Comparison of ENCODE assay signal across 8 mouse cellular contexts in the genomic region with DNA sequence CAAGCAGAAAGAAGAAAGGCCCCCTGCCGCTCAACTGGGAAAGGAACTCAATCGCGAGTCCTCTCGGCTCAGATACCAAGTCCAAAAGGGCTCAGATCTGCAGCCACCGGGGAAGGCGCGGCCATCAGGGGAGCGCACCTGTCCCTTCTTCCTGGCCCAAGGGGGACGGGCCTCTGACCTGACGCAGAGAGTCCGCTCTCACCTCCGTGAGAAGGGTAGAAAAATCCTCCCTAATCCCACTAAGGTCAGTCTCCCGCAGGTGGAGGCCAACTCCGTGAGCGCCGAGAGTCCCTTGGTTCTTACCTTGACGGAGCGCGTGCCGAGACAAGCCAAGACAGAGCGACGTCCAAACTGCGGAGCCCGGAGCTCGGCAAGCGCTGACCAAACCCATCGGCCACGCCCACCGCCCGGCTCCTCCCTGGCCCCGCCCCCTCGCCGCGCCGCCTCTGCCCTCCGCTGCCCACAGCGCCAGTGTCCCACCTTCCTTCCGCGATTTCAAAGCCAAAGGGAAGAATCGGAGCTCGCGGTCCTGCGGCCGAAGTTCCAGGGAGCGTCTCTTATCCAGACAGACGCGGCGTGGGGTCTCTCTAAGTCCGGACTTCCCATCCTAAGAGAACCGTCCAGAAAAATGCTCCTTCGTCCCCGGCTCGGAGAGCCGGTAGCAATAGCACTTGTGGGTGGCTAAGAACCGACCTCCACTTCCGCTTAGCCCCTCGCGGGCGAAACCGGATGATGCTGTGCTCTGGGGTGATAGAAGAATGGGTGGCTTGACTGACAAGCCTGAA. TPM values are rescaled to one million over a fixed set of nuclear protein-coding genes. Genes with fewer than 3 reads are reported as not detected.
DNase-seq lines count a peak whose midpoint lies in the region; ATAC-seq and TF ChIP-seq lines count a peak whose summit lies in the region.

Gene Tec (minus strand): TSS at position 393 of the 785 bp plus-strand sequence.

- DNase-seq in MEL (ENCODE audit: low read depth, low spot score), result peak; percentile 92
- peak; percentile 83 for DNase-seq in cerebellum, adult 8-10 months
- peak; percentile 54 for DNase-seq in forebrain, postnatal 0 days
- DNase-seq in heart, postnatal 4 days, result peak; percentile 96
- DNase-seq in layer of hippocampus, adult 9-11 months, result peak; percentile 72
- peak; percentile 92 for DNase-seq in lung, postnatal 0 days (ENCODE audit: low spot score)
- DNase-seq in ovary, postnatal 10 days (ENCODE audit: low spot score), result peak; percentile 74
- DNase-seq in thymus, postnatal 10 days (ENCODE audit: low spot score in 2 of 2), result peak; percentile 67 to 81

- peak; percentile 88 for ATAC-seq in forebrain, postnatal 0 days
- ATAC-seq in lung, postnatal 0 days, result peak; percentile 98

- no peaks in the 10 kb centered on the region for H3K9me3 ChIP-seq in MEL (replicated peaks; ENCODE audit: insufficient read depth, low read length)
- no peaks in the 10 kb centered on the region for H3K9me3 ChIP-seq in forebrain, postnatal 0 days (ENCODE audit: low read length)
- H3K9me3 ChIP-seq in lung, postnatal 0 days (ENCODE audit: low read length), result no peaks in the 10 kb centered on the region

- peaks cover 15 to 36% of the 10 kb centered on the region in 2 experiments for H3K4me1 ChIP-seq in MEL (ENCODE audit: control insufficient read depth in 1 of 2, insufficient read depth in 2 of 2, low read length in 2 of 2)
- peaks cover 5% of the 10 kb centered on the region; the same call in 1 of the 2 replicates for H3K4me1 ChIP-seq in forebrain, postnatal 0 days (ENCODE audit: insufficient read depth)
- no peaks in the 10 kb centered on the region for H3K4me1 ChIP-seq in lung, postnatal 0 days (ENCODE audit: insufficient read depth, low read depth, low read length)

- peak; percentile 54 to 93; a peak in 3 of 4 replicates for TF ChIP-seq POLR2A in MEL (IDR thresholded peaks at IDR 0.05; ENCODE audit: control insufficient read depth in 1 of 2, insufficient read depth in 1 of 2, low read depth in 1 of 2, low read length in 2 of 2, poor library complexity in 1 of 2)

- 0 out of 6 replicates have a peak, but pooled peaks of 1 of the 3 experiments have one; percentile 0 for TF ChIP-seq CTCF in MEL (IDR thresholded peaks at IDR 0.05 in 2 of 3, conservative IDR thresholded peaks at IDR 0.05 in 1 of 3; ENCODE audit: control insufficient read depth in 1 of 3, insufficient read depth in 1 of 3, low read depth in 2 of 3, low read length in 3 of 3, poor library complexity in 1 of 3, severe bottlenecking in 1 of 3)
- no peak for TF ChIP-seq CTCF in forebrain, postnatal 0 days (IDR thresholded peaks at IDR 0.05; ENCODE audit: low read depth)
- peak; percentile 26 for TF ChIP-seq CTCF in lung, postnatal 0 days (IDR thresholded peaks at IDR 0.05)

- peak within 1 kb of the TSS; percentile 64 to 68 for H3K4me3 ChIP-seq in MEL (ENCODE audit: control insufficient read depth in 1 of 2, insufficient read depth in 1 of 2, low read depth in 2 of 2, low read length in 2 of 2)
- peak within 1 kb of the TSS; percentile 47 for H3K4me3 ChIP-seq in forebrain, postnatal 0 days (ENCODE audit: low read depth, low read length)
- H3K4me3 ChIP-seq in lung, postnatal 0 days (ENCODE audit: low read depth, low read length), result peak within 1 kb of the TSS; percentile 54

- H3K27ac ChIP-seq in MEL (ENCODE audit: control insufficient read depth, low read depth, low read length), result peak within 1 kb of the TSS; percentile 83
- no peak within 1 kb of the TSS for H3K27ac ChIP-seq in forebrain, postnatal 0 days (ENCODE audit: low read depth, low read length)
- H3K27ac ChIP-seq in lung, postnatal 0 days (ENCODE audit: low read length), result peak within 1 kb of the TSS; percentile 47; the same call in 1 of the 2 replicates

- peaks cover 48% of the 10 kb centered on the region for H3K79me2 ChIP-seq in MEL (ENCODE audit: control insufficient read depth, insufficient read depth, low read length, poor library complexity)

- H3K27me3 ChIP-seq in MEL (ENCODE audit: control insufficient read depth in 1 of 2, insufficient read depth in 2 of 2, low read length in 2 of 2), result no peaks in the 10 kb centered on the region
- peaks cover 14% of the 10 kb centered on the region; the same call in 1 of the 2 replicates for H3K27me3 ChIP-seq in forebrain, postnatal 0 days (ENCODE audit: insufficient read depth, low read length)
- H3K27me3 ChIP-seq in lung, postnatal 0 days (replicated peaks; ENCODE audit: insufficient read depth, low read length), result no peaks in the 10 kb centered on the region

- H3K36me3 ChIP-seq in MEL (ENCODE audit: control insufficient read depth in 1 of 2, insufficient read depth in 2 of 2, low read length in 2 of 2), result peaks cover 0 to 41% of the 10 kb centered on the region in 2 experiments; a peak in 2 of 4 replicates
- H3K36me3 ChIP-seq in forebrain, postnatal 0 days (ENCODE audit: insufficient read depth), result no peaks in the 10 kb centered on the region
- H3K36me3 ChIP-seq in lung, postnatal 0 days (ENCODE audit: insufficient read depth, low read length), result no peaks in the 10 kb centered on the region

- TF ChIP-seq RAD21 in MEL (IDR thresholded peaks at IDR 0.05; ENCODE audit: low read depth, low read length), result no peak

- H3K4me2 ChIP-seq in forebrain, postnatal 0 days (ENCODE audit: low read depth), result peak within 1 kb of the TSS; percentile 93
- H3K4me2 ChIP-seq in lung, postnatal 0 days (replicated peaks; ENCODE audit: low read depth, low read length), result peak within 1 kb of the TSS; percentile 92

- TF ChIP-seq EP300 in MEL (IDR thresholded peaks at IDR 0.05; ENCODE audit: low read depth in 1 of 2, low read length in 2 of 2), result peak in 1 of 2 experiments; percentile 24; a peak in 1 of 4 replicates
- no peak for TF ChIP-seq EP300 in lung, postnatal 0 days (IDR thresholded peaks at IDR 0.05)

- peak within 1 kb of the TSS; percentile 75 for H3K9ac ChIP-seq in MEL (ENCODE audit: control insufficient read depth, low read depth, low read length, poor library complexity, severe bottlenecking)
- H3K9ac ChIP-seq in forebrain, postnatal 0 days, result peak within 1 kb of the TSS; percentile 40
- peak within 1 kb of the TSS; percentile 24; the same call in 1 of the 2 replicates for H3K9ac ChIP-seq in lung, postnatal 0 days (replicated peaks; ENCODE audit: low read depth)

- WGBS in forebrain, postnatal 0 days, result under 1% methylated on average over 54 of the region's 60 CpGs
- WGBS in lung, postnatal 0 days, result 1% methylated on average over 60 of the region's 60 CpGs

TF ChIP-seq in MEL, 35 proteins besides CTCF, POLR2A, EP300 and RAD21 (continues in another document):
- no peak for TF ChIP-seq MYB (IDR thresholded peaks at IDR 0.05; ENCODE audit: low read depth, low read length)
- TF ChIP-seq SMC3 (IDR thresholded peaks at IDR 0.05; ENCODE audit: low read depth, low read length), result no peak
- TF ChIP-seq USF1 (IDR thresholded peaks at IDR 0.05; ENCODE audit: low read depth, low read length), result no peak; the same call in 1 of the 2 replicates
- TF ChIP-seq POLR2AphosphoS2 (IDR thresholded peaks at IDR 0.05; ENCODE audit: low read length), result peak; percentile 84; the same call in 1 of the 2 replicates
- TF ChIP-seq MEF2A (IDR thresholded peaks at IDR 0.05; ENCODE audit: extremely low read depth, insufficient replicate concordance, low read depth, low read length, poor library complexity, severe bottlenecking), result no peak
- TF ChIP-seq MAX (IDR thresholded peaks at IDR 0.05; ENCODE audit: low read length), result peak; percentile 44; the same call in 1 of the 2 replicates
- TF ChIP-seq MAZ (IDR thresholded peaks at IDR 0.05; ENCODE audit: low read depth, low read length), result no peak
- TF ChIP-seq E2F4 (IDR thresholded peaks at IDR 0.05; ENCODE audit: borderline replicate concordance, low read depth, low read length), result no peak
- peak; percentile 87 for TF ChIP-seq ZMIZ1 (IDR thresholded peaks at IDR 0.05; ENCODE audit: low read depth, low read length)
- peak; percentile 52; the same call in 1 of the 2 replicates for TF ChIP-seq SIN3A (IDR thresholded peaks at IDR 0.05; ENCODE audit: low read length)
- no peak for TF ChIP-seq MYC (IDR thresholded peaks at IDR 0.05; ENCODE audit: low read depth, low read length)
- 0 out of 2 replicates have a peak, but pooled peaks have one; percentile 11 for TF ChIP-seq NRF1 (IDR thresholded peaks at IDR 0.05; ENCODE audit: insufficient read depth, low read depth, low read length, poor library complexity, severe bottlenecking)
- TF ChIP-seq ELF1 (IDR thresholded peaks at IDR 0.05; ENCODE audit: low read depth, low read length), result peak; percentile 70
- TF ChIP-seq MAFK (IDR thresholded peaks at IDR 0.05; ENCODE audit: borderline replicate concordance, low read depth, low read length), result no peak
- no peak for TF ChIP-seq GABPA (IDR thresholded peaks at IDR 0.05; ENCODE audit: low read depth, low read length)
- TF ChIP-seq MXI1 (IDR thresholded peaks at IDR 0.05; ENCODE audit: low read depth, low read length), result peak; percentile 70; the same call in 1 of the 2 replicates
- TF ChIP-seq POLR2AphosphoS5 (IDR thresholded peaks at IDR 0.05; ENCODE audit: borderline replicate concordance, low read depth, low read length), result no peak
- TF ChIP-seq RCOR1 (IDR thresholded peaks at IDR 0.05; ENCODE audit: low read depth, low read length), result no peak
- peak; percentile 52; the same call in 1 of the 2 replicates for TF ChIP-seq HCFC1 (IDR thresholded peaks at IDR 0.05; ENCODE audit: low read depth, low read length)
- TF ChIP-seq CHD2 (IDR thresholded peaks at IDR 0.05; ENCODE audit: low read length), result no peak
- TF ChIP-seq TCF12 (IDR thresholded peaks at IDR 0.05; ENCODE audit: low read depth, low read length), result peak; percentile 65
- no peak for TF ChIP-seq ZKSCAN1 (IDR thresholded peaks at IDR 0.05; ENCODE audit: low read depth, low read length)
- TF ChIP-seq ETS1 (IDR thresholded peaks at IDR 0.05; ENCODE audit: low read depth, low read length), result peak; percentile 38; the same call in 1 of the 2 replicates
- TF ChIP-seq KAT2A (conservative IDR thresholded peaks at IDR 0.05; ENCODE audit: low read depth, low read length), result no peak
- no peak for TF ChIP-seq GATA1 (IDR thresholded peaks at IDR 0.05; ENCODE audit: low read depth, low read length)
- TF ChIP-seq UBTF (IDR thresholded peaks at IDR 0.05; ENCODE audit: borderline replicate concordance, insufficient read depth, low read depth, low read length), result no peak
- TF ChIP-seq JUND (IDR thresholded peaks at IDR 0.05; ENCODE audit: low read depth, low read length), result no peak

RNA-seq across cellular contexts. Expression of gene Tec, which starts in this region (rescaled TPM):
- total RNA-seq in MEL (2012; rRNA removed), result 44.8 and 57.4 TPM in 2 replicates
- polyA plus RNA-seq in MEL (2012; ENCODE audit: insufficient read depth in 1 of 2, insufficient read length in 2 of 2, low read depth in 1 of 2, low replicate concordance in 2 of 2, missing spikeins in 1 of 2), result 10 to 100 TPM in 1 of 2 experiments, not detected in 1; 61.1 TPM
- total RNA-seq in forebrain, postnatal 0 days (2014; rRNA removed), result 4.0 and 6.9 TPM in 2 replicates
- 2.1 and 2.5 TPM in 2 replicates for polyA plus RNA-seq in forebrain, postnatal 0 days (2015; fragmentation: Nextera tagmentation; extraction: Ambion mirVana)
- total RNA-seq in heart, postnatal 4 days (2021), result 10 to 100 TPM; 13.2 TPM
- 4.2 and 4.6 TPM in 2 replicates for polyA plus RNA-seq in lung, postnatal 0 days (2015; fragmentation: Nextera tagmentation; extraction: Ambion mirVana)

Comparison
In these comparisons a context has a peak if more than half of its experiments do, and no peak if none do; other contexts are left out.
1. RNA of gene Tec (polyA plus RNA-seq): 61.1 TPM in MEL; 4.2 to 4.6 TPM in lung, postnatal 0 days and 2.1 to 2.5 TPM in forebrain, postnatal 0 days; every median in the first group is over 10 times any median in the second.
2. H3K9ac ChIP-seq: peak in every context shown above with its lines; median percentile 75 in MEL; 40 in forebrain, postnatal 0 days; 24 in lung, postnatal 0 days.
3. Peak in every context shown above with its lines, with median percentiles within 50 percentile points of each other: DNase-seq and H3K4me3 ChIP-seq.